Mouse (Mus musculus) midbrain, embryonic 10.5 days (tissue): ENCODE measurements around the gene Prss41. TPM values are rescaled to one million over a fixed set of nuclear protein-coding genes. Genes with fewer than 3 reads are reported as not detected.
A peak's percentile ranks its signal among the peaks of the same experiment; 100 is the strongest.

Experiments
- DNase-seq: peaks from one replicate; pipeline ENCODE4 v3.0.0-alpha.2; 2017; ENCODE audit warnings: low spot score
- H3K27ac ChIP-seq: fragments of 300-500 bp; sonication (generic); replicated peaks from 2 replicates; pipeline ENCODE4 v1.5.1; 2016; ENCODE audit warnings: mild to moderate bottlenecking
- H3K27me3 ChIP-seq: fragments of 300-500 bp; sonication (generic); 2 replicates; pipeline ENCODE4 v1.6.1; 2016; ENCODE audit warnings: low read depth, mild to moderate bottlenecking; ENCODE audit not compliant: poor library complexity, severe bottlenecking
- H3K36me3 ChIP-seq: fragments of 300-500 bp; sonication (generic); 2 replicates; pipeline ENCODE4 v1.6.1; 2016; ENCODE audit warnings: mild to moderate bottlenecking, moderate library complexity
- H3K4me1 ChIP-seq: fragments of 300-500 bp; sonication (generic); 2 replicates; pipeline ENCODE4 v1.6.1; 2016
- H3K4me3 ChIP-seq: fragments of 300-500 bp; sonication (generic); 2 replicates; pipeline ENCODE4 v1.5.1; 2016; ENCODE audit warnings: mild to moderate bottlenecking, moderate library complexity
- H3K9me3 ChIP-seq: fragments of 300-500 bp; sonication (generic); replicated peaks from 2 replicates; pipeline ENCODE4 v1.6.1; 2016; ENCODE audit warnings: mild to moderate bottlenecking
- WGBS: fragments of 180-500 bp; shearing (Covaris S2); methylation state at CpG from one replicate; pipeline ENCODE4 v1.1.7; 2016; 5-methylcytosine and 5-hydroxymethylcytosine counted together
- polyA plus RNA-seq: library from polyadenylated mRNA; unstranded; fragments of >200 nt; fragmentation: Nextera tagmentation; extraction: Ambion mirVana; gene quantifications from 2 replicates; pipeline ENCODE4 v1.2.1, GENCODE M21; 2016

Prss41 gene
- polyA plus RNA-seq, 1 experiment from 2014 or later, result 2.3 TPM

GRCm38 (mm10) chr17:23820731-23821130 is 23.2 kb downstream of the Prss41 start:
- no peak overlapping the region for H3K4me3 ChIP-seq
- no peak overlapping the region for H3K27ac ChIP-seq
- H3K4me1 ChIP-seq, result no peaks in the 10 kb centered on the region
- WGBS, result 95% methylated on average over 5 of the region's 5 CpGs
- peaks cover 44% of the 10 kb centered on the region for H3K9me3 ChIP-seq
- no peaks in the 10 kb centered on the region for H3K27me3 ChIP-seq
- no peak for DNase-seq
- H3K36me3 ChIP-seq, result peaks cover 100% of the 10 kb centered on the region

DNA sequence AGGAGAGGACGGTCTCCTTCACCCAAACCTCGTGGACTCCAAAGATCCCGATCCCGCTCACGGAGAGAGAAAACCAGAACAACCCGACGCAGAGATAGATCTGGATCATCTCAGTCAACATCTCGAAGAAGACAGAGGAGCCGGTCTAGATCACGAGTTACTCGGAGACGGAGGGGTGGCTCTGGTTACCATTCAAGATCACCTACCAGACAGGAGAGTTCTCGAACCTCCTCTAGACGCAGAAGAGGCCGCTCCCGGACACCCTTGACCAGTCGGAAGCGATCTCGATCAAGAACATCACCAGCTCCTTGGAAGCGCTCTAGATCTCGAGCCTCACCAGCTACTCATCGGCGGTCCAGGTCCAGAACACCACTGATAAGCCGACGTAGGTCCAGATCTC is 24.7 kb downstream of the Prss41 start:
- Histone ChIP-seq H3K4me3 (no peak overlapping the region), H3K4me1 (no peaks in the 10 kb centered on the region), H3K27ac (no peak overlapping the region), H3K9me3 (peaks cover 53% of the 10 kb centered on the region), H3K36me3 (peaks cover 100% of the 10 kb centered on the region), H3K27me3 (no peaks in the 10 kb centered on the region)
- 98% methylated on average over 25 of the region's 25 CpGs for WGBS
- no peak for DNase-seq

DNA sequence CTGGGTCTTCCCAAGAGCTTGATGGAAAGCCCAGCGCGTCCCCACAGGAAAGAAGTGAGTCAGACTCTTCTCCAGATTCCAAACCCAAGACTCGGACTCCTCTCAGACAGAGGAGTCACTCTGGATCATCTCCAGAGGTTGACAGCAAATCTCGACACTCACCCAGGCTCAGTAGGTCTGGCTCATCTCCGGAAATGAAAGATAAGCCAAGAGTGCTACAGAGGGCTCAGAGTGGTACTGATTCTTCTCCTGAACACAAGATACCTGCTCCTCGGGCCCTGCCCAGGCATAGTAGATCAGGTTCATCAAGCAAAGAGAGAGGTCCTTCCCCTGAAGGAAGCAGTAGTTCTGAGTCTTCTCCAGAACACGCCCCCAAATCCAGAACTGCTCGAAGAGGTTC is 25.4 kb downstream of the Prss41 start:
- WGBS, result 95% methylated on average over 8 of the region's 8 CpGs
- no peak overlapping the region for H3K4me3 ChIP-seq
- no peak for DNase-seq
- peaks cover 53% of the 10 kb centered on the region for H3K9me3 ChIP-seq
- H3K27me3 ChIP-seq, result no peaks in the 10 kb centered on the region
- H3K27ac ChIP-seq, result no peak overlapping the region
- H3K4me1 ChIP-seq, result no peaks in the 10 kb centered on the region
- H3K36me3 ChIP-seq, result peaks cover 100% of the 10 kb centered on the region

- Histone ChIP-seq H3K9me3 (peaks cover 53% of the 10 kb centered on the region), H3K27me3 (no peaks in the 10 kb centered on the region), H3K36me3 (peaks cover 100% of the 10 kb centered on the region), H3K4me3 (no peak overlapping the region), H3K4me1 (no peaks in the 10 kb centered on the region), H3K27ac (no peak overlapping the region)
- no peak for DNase-seq
- WGBS, result 96% methylated on average over 16 of the region's 16 CpGs
These were observed 28.3 kb downstream of the Prss41 start for GRCm38 (mm10) chr17:23815641-23816040.

DNA sequence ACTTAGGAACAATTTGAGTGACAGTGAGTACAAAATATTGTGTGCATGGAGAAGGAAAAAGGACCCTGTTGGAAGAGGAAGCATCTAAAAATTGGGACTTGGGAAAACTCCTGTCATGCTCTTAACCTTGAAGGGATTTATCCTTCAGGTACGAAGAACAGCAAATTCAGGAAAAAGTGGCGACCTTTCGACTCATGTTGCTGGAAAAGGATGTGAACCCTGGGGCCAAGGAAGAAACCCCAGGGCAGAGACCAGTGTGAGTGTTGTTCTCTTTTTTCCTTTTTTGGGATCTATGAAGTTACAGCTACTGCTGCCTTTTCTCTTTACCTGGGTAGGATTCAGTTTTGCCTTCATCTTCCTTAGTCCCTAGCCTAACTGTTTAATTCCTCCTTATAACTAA is 36.1 kb downstream of the Prss41 start:
- H3K9me3 ChIP-seq, result no peaks in the 10 kb centered on the region
- H3K36me3 ChIP-seq, result peaks cover 64% of the 10 kb centered on the region
- peaks cover 26% of the 10 kb centered on the region for H3K4me1 ChIP-seq
- no peak for DNase-seq
- no peak overlapping the region for H3K4me3 ChIP-seq
- H3K27me3 ChIP-seq, result no peaks in the 10 kb centered on the region
- no peak overlapping the region for H3K27ac ChIP-seq
- WGBS, result 96% methylated on average over 3 of the region's 3 CpGs

GRCm38 (mm10) chr17:23806867-23807266 is 37.1 kb downstream of the Prss41 start:
- peaks cover 30% of the 10 kb centered on the region for H3K4me1 ChIP-seq
- peak overlapping the region; percentile 19; the same call in 1 of the 2 replicates for H3K4me3 ChIP-seq
- no peaks in the 10 kb centered on the region for H3K27me3 ChIP-seq
- H3K36me3 ChIP-seq, result peaks cover 54% of the 10 kb centered on the region
- 94% methylated on average over 25 of the region's 25 CpGs for WGBS
- H3K27ac ChIP-seq, result no peak overlapping the region
- H3K9me3 ChIP-seq, result no peaks in the 10 kb centered on the region
- no peak for DNase-seq

- Histone ChIP-seq H3K9me3 (no peaks in the 10 kb centered on the region), H3K36me3 (peaks cover 31% of the 10 kb centered on the region), H3K27ac (peak overlapping the region; percentile 99), H3K4me3 (peak overlapping the region; percentile 99), H3K27me3 (no peaks in the 10 kb centered on the region), H3K4me1 (peaks cover 33% of the 10 kb centered on the region)
- WGBS, result 14% methylated on average over 8 of the region's 8 CpGs
- no peak for DNase-seq
These were observed 39.4 kb downstream of the Prss41 start for GRCm38 (mm10) chr17:23804426-23805085.

DNA sequence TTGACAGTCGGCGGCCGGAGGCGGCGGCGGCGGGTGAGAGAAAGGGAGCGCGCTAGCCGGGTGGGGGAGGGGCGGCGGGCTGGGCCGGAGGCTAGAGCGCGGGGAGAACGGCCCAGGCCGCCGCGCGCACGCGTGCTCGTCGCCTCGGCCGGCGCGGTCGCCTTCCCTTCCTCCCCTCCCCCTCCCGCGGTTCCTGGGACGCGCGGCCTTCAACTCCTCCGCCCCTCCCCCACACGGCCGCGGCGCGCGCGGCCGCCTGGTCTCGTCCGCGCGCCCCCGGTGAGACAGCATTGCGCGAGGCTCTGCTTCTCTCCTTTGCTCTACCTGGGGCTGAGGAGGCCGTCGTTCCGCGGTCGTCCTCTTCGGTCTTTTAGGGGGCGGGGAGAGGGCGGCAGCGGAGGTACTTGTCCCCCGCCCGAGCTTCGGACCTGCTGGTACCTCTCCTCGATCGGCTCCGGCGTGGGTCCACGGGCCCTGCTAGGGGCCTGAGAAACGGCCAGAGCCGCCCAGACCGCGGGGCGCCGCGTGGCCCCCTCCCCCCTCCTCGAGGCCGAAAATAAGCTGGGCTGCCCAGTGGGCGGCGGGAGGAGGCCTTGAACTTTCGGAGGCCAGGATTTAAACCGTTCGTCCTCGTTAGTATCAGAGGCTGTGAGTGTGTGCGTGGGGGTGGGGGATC is 40.5 kb downstream of the Prss41 start:
- Histone ChIP-seq H3K4me3 (peak overlapping the region; percentile 99), H3K9me3 (no peaks in the 10 kb centered on the region), H3K4me1 (peaks cover 33% of the 10 kb centered on the region), H3K36me3 (peaks cover 20% of the 10 kb centered on the region), H3K27ac (peak overlapping the region; percentile 99), H3K27me3 (no peaks in the 10 kb centered on the region)
- DNase-seq, result peak; percentile 89
- under 1% methylated on average over 66 of the region's 83 CpGs for WGBS

DNA sequence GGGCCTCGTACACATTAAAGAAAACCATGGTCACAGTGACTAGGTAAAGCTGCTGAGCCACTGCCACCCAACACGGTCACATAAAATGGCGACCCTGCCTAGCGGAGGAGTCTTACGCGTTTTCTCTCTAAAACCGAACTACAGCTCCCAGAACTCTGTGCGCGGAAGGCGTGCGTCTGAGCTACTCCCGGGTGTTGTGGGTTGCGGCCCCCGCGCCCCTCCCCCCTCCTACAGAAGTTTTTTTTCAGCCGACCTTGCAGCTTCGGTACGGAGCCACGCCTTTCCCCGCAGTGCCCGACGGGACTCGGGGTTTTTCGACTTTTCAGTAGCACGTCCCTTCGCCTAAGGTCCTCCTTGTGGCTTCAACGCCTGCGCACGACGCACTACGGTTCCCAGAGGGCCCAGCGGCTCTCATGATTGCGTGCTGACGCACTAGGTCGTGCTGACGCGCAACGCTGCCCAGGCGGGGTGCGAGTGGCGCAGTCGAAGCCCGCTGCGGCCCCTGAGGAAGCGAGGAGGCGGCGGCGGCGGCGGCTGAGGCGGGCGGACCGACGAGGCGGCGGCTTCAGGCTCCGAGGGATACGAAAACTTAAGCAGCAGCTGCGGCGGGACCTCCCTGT is 41.1 kb downstream of the Prss41 start:
- no peaks in the 10 kb centered on the region for H3K9me3 ChIP-seq
- no peaks in the 10 kb centered on the region for H3K27me3 ChIP-seq
- DNase-seq, result peak; percentile 98
- peaks cover 14% of the 10 kb centered on the region for H3K36me3 ChIP-seq
- H3K4me3 ChIP-seq, result peak overlapping the region; percentile 99
- peak overlapping the region; percentile 99 for H3K27ac ChIP-seq
- WGBS, result under 1% methylated on average over 60 of the region's 60 CpGs
- peaks cover 33% of the 10 kb centered on the region for H3K4me1 ChIP-seq

- WGBS, result 94% methylated on average over 10 of the region's 10 CpGs
- H3K4me1 ChIP-seq, result peaks cover 29% of the 10 kb centered on the region
- no peaks in the 10 kb centered on the region for H3K27me3 ChIP-seq
- H3K4me3 ChIP-seq, result no peak overlapping the region
- H3K36me3 ChIP-seq, result peaks cover 5% of the 10 kb centered on the region
- no peaks in the 10 kb centered on the region for H3K9me3 ChIP-seq
- H3K27ac ChIP-seq, result no peak overlapping the region; the same call in 1 of the 2 replicates
- DNase-seq, result no peak
These were observed 42.3 kb downstream of the Prss41 start for GRCm38 (mm10) chr17:23801627-23802026.

- WGBS, result 80% methylated on average over 7 of the region's 7 CpGs
- no peak for DNase-seq
These were observed 46.7 kb downstream of the Prss41 start for GRCm38 (mm10) chr17:23797316-23797715.

DNA sequence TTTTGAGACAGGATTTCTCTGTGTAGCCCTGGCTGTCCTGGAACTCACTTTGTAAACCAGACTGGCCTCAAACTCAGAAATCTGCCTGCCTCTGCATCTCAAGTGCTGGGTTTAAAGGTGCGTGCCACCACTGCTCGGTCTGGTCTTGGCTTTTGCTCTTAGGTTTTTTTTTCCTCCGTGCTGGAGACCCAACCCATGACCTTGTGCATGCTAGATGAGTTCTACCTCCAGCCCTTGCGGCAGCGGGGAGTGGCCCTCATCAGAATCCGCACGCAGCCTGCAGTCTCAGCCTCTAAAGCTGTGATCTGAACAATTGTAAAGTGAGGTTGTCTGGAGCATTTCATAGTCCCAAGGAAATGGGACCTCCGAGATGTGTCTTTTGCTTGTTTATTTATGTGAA is 48.6 kb downstream of the Prss41 start:
- H3K4me1 ChIP-seq, result peaks cover 11% of the 10 kb centered on the region
- DNase-seq, result no peak
- H3K36me3 ChIP-seq, result 0 out of 2 replicates have a peak, but pooled peaks cover 6% of the 10 kb centered on the region
- WGBS, result 91% methylated on average over 8 of the region's 8 CpGs
- no peak overlapping the region for H3K4me3 ChIP-seq
- H3K27me3 ChIP-seq, result no peaks in the 10 kb centered on the region
- H3K27ac ChIP-seq, result no peak overlapping the region
- no peaks in the 10 kb centered on the region for H3K9me3 ChIP-seq

More at GRCm38 (mm10) chr17:23797316-23797715, 46.7 kb downstream of the Prss41 start:
- H3K4me1 ChIP-seq, result peaks cover 5% of the 10 kb centered on the region; the same call in 1 of the 2 replicates
- H3K27me3 ChIP-seq, result no peaks in the 10 kb centered on the region
- H3K27ac ChIP-seq, result no peak overlapping the region
- H3K4me3 ChIP-seq, result no peak overlapping the region
- H3K9me3 ChIP-seq, result no peaks in the 10 kb centered on the region
- 0 out of 2 replicates have a peak, but pooled peaks cover 6% of the 10 kb centered on the region for H3K36me3 ChIP-seq

- WGBS, result 65% methylated on average over 2 of the region's 2 CpGs
- Histone ChIP-seq H3K9me3 (no peaks in the 10 kb centered on the region), H3K27ac (peak overlapping the region; percentile 87), H3K4me1 (peaks cover 27% of the 10 kb centered on the region), H3K27me3 (no peaks in the 10 kb centered on the region), H3K36me3 (0 out of 2 replicates have a peak, but pooled peaks cover 2% of the 10 kb centered on the region), H3K4me3 (peak overlapping the region; percentile 50)
- no peak for DNase-seq
These were observed 53.0 kb downstream of the Prss41 start for GRCm38 (mm10) chr17:23791079-23791357.
